Mouse (Mus musculus) gastrocnemius, adult 8-10 months (tissue): ENCODE results near the gene Traf3ip2. TPM values are rescaled to one million over a fixed set of nuclear protein-coding genes. Genes with fewer than 3 reads are reported as not detected.
A peak's percentile ranks its signal among the peaks of the same experiment; 100 is the strongest.

ENCODE experiments used
- DNase-seq, 2 experiments: peaks; one replicate each; pipeline ENCODE4 v3.0.0; 2022; ENCODE audit warnings: low spot score in 2 of 2
- total RNA-seq, 4 experiments: library from RNA; stranded (reverse); gene quantifications; 2 replicates each; pipeline ENCODE4 v1.2.4; 2022

Gene Traf3ip2
- total RNA-seq, 4 experiments from 2014 or later: 2.8 to 6.3 (median 4.4) TPM

- DNase-seq: no peak
Observed at GRCm38 (mm10) chr10:39631627-39632026, 18.9 kb downstream of the Traf3ip2 start.

GRCm38 (mm10) chr10:39633379-39633778 is 20.6 kb downstream of the Traf3ip2 start:
- DNase-seq: no peak

DNA sequence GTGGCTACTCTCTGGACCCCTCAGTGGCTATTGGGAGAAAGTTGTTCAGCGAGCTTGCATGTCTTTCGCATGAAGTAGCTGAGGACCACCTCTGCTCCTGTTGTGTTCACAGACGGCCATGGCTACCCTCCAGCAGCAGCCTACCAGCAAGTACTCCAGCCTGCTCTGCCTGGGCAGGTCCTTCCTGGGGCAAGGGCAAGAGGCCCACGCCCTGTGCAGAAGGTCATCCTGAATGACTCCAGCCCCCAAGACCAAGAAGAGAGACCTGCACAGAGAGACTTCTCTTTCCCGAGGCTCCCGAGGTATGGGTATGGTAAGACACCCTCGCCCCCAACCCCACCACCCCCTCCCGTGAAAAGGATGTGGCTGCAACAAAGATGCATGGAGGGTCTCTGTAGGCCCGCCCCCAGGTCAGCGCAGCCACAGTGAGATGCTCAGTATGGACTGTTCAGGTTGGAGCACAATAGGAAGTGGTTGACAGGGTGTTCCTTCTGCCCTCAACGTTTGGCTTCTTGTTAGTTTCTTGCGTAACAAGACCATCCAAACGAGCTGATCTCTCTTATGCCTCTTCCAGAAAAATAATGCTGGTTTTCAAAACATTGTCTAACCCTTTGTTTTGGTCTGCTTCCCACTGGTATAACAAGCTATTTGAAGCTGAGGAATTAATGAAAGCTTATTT is 21.8 kb downstream of the Traf3ip2 start:
- no peak for DNase-seq

GRCm38 (mm10) chr10:39638862-39639261 is 26.1 kb downstream of the Traf3ip2 start:
- no peak for DNase-seq

DNA sequence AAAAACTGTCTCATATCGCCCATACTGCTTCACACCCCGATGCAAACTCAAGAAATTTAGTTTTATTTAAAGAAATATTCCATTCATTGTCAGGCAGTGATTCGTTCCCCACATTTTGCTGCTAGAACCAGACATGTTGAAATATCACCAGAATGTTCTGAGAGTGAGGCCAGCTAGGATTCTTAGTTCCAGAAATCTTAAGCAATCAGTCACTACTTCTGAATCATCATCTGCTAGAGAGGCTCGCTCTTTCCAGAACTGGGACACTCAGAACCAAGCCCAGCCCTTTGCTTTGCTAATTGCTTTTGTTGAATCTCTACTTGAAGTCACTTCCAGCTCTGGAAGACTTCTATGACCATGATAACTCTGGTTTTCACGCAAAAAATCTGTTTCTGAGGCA is 27.0 kb downstream of the Traf3ip2 start:
- no peak for DNase-seq

DNA sequence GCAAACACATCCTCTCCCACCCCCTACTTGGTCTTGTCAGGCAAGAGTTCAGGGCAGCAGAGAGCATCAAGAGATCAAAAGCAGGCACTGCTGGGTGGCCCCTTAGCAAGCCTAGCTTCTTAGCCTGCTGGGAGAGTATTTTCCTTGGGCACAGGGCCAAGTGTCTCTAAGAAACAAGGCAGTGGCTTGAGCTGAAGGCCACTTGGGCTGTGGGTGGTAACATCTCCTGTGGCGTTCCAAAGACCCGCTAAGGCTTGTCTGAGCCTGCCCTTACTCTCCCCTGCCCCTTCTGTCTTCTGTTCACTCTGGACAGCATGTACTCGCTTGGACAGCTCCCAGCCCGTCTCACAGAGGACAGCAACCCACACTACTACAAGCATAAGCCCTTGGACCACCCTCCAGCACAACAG is 28.1 kb downstream of the Traf3ip2 start:
- no peak for DNase-seq

GRCm38 (mm10) chr10:39645789-39646628 is 33.3 kb downstream of the Traf3ip2 start:
- no peak for DNase-seq

DNA sequence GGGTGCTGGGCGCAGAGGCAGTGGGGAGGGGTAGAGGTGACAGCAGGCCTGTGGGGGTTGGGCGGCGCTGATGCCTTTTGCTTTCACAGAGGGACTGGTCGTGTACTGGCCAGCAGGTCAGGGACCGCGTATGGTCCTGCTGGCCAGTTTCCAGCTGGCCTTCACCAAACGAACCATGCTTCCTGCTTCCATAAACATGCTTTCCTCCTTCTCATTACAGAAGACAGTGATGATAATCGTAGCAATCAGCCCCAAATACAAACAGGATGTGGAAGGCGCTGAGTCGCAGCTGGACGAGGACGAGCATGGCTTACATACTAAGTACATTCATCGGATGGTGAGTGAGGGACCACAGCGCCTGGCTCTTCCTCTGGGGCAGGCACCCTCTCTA is 33.9 kb downstream of the Traf3ip2 start:
- no peak for DNase-seq

- DNase-seq: no peak
Observed at GRCm38 (mm10) chr10:39647118-39647517, 34.4 kb downstream of the Traf3ip2 start.

DNA sequence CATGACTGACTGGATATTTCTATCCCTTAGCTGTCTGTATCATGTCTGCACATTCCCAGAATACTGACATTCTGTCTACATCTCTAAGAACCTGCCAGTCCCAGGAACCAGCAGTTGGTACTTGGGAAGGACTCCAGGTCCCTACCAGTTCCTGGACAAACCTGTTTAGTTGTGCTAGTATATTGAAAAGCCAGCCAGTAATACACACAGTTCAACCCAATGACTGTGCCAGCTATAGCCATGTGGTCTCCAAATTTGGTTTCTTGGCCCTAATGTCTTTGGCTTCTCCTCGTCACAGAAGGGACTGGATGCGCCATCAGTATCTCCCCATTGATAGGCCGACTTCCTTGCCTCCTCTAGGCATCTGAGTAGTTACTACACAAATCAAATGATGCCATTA is 35.5 kb downstream of the Traf3ip2 start:
- DNase-seq: peak; percentile 51 to 66

DNA sequence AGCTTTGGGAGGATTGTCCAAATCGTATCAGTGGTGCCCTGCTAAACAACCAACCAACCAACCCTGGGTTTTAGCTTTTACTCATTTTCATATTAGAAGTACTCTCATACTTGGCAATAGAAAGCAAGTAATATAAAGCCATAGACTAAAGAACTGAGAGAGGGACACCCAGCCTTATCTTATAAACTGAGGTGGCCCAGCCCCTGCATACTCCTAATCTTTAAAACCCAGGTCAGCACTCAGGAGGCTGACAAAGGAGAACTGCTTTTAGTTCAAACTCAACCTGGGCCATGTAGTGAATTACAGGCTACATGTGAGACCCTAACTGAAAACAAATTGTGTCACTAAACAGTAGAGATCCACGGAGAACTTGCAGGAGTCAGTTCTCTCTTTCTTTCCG is 36.8 kb downstream of the Traf3ip2 start:
- no peak for DNase-seq

- no peak for DNase-seq
Observed at GRCm38 (mm10) chr10:39650316-39650715, 37.6 kb downstream of the Traf3ip2 start.

DNA sequence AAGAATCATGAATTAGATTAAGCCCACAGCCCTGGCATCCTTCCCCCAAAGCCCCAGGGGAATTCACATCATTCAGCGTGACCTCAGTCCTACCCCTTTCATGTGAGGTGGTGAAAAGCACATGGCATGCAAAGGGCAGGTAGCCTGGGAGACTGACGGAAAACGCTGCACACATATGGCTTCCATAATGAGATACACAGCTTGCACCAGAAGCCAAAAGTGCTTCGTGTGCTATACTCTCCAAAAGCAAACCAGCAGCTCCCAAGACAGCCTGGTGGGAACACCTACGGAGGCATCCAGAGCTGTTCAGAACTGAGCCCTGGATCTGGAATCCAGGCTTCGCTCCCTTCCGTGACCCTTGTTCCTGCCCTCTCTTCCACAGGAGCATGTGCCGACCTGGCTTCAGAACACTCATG is 41.3 kb downstream of the Traf3ip2 start:
- no peak for DNase-seq

- DNase-seq: no peak
Observed at GRCm38 (mm10) chr10:39658901-39659410, 46.2 kb downstream of the Traf3ip2 start.

DNA sequence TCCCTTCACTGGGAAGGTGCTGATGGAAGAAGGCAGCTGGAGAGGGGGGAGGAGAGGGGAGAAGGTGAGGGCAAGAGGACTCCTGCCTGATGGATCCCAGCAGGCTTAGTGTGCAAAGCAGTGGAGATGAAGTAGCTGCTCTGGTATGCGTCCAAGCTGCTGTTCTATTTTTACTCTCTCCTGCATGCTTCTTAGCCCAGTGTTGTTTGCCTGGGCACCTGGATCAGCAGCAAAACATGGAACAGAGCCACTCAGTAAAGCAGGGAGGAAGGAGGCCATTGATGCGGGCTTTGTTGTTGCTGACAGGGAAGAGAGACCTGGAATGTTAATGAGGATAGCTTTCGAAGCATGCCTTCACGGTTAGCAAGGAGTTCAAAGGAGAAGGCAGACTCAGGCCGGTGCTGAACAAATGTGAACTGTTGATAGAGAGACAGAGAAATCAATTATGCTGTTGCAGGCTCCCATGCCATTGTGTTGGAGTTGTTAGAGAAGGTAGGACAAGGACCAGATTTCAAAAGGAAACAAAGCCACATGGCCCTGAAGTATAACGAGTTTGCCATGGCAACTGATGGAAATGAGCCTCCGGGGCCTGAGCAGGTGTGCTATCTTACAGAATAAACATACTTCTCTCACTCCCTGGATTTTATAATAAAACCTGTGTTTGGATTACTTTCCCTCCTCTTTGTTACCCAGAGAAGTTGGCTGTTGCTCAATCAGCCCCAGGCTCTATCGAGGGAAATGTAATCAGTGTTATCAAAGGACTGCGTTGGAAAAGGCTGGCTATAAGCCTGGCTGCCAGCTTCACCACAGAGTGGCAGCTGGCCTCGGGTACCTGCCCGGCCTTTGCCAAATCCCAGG is 46.9 kb downstream of the Traf3ip2 start:
- DNase-seq: peak; percentile 64 to 70

DNA sequence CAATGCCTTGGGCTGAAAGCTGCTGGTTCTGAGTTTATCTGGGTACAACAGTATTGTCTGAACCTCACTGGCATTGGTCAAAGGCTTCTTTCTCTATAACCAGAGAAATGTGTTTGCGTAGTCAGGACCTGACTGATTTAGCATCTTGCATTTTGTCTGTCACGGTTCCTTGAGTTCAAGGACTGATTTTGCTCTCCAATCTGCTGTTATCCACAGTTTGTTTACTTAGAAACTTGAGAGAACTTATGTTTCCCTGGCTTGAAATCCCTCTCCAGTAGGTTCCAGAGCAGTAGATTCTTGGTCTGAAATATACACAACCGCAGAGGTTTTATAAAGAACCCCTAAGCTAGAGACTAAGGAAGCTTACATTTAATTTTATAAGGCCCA is 47.5 kb downstream of the Traf3ip2 start:
- no peak for DNase-seq

- no peak for DNase-seq
Observed at GRCm38 (mm10) chr10:39660698-39661097, 48.0 kb downstream of the Traf3ip2 start.

GRCm38 (mm10) chr10:39665071-39665502 is 52.4 kb downstream of the Traf3ip2 start:
- no peak for DNase-seq

GRCm38 (mm10) chr10:39666027-39666426 is 53.3 kb downstream of the Traf3ip2 start:
- DNase-seq: no peak

DNA sequence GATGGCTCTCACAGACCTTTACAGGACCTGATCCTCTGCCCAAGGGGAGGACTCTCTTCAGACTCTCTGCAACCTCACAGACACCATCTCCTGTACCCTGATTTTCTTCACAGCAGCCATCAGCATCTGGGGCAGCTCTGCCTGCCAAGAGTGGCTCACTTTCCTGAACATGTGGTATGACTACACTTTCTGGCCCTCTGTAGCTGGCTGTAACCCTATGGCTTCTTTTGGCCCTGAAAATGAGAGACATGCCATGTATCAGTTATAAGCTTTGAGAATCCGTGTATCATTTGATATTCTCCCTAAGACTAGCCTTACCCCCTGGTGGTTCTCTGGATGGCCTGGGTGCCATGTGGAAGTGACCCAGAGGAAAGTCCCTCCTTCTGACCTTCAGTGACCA is 58.7 kb downstream of the Traf3ip2 start:
- DNase-seq: peak; percentile 43 to 60

GRCm38 (mm10) chr10:39672547-39673051 is 59.9 kb downstream of the Traf3ip2 start:
- no peak for DNase-seq
